Mouse (Mus musculus): ENCODE data around the gene Rasl12. TPM values are rescaled to one million over a fixed set of nuclear protein-coding genes. Genes with fewer than 3 reads are reported as not detected.

Rasl12 gene
- total and polyA plus RNA-seq, 3 experiments: 0.13 TPM; not detected in 2

DNA sequence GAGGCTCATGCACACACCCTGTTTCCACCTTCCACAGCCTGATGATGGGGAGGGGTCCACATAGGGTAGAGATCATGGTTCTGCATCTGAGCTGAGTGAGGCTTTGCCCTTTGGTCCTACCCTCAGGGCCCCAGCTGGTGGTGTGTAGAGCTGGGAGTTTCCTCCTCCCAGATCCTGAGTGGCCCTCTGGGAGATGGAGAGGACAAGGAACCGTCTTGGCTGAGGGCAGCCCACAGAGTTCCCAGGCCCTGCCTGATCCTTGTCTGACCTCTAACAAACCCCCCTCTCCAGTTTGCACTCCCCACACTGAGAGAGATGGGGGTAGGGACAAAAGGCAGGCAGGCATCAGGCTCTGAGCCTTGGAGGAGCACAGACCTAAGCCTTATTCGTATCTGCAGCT is 3.9 kb upstream of the Rasl12 start:
- no peak overlapping the region for H3K4me2 ChIP-seq (ENCODE audit: insufficient read depth, low read depth, poor library complexity, severe bottlenecking)
- no peaks in the 10 kb centered on the region for H3K36me3 ChIP-seq (replicated peaks in 1 of 2; ENCODE audit: control insufficient read depth in 1 of 2, insufficient read depth in 1 of 2, low read length in 1 of 2)
- no peak for DNase-seq (ENCODE audit: extremely low read depth)
- dilution Hi-C loops (cut with MboI; ENCODE audit: extremely low pct_ligation_motif_present, extremely low pct_unique_long_range_greater_than_20kb, low sequenced_read_pairs) (no loop called here), in situ Hi-C loops (cut with MboI; ENCODE audit: low pct_ligation_motif_present, low pct_unique_long_range_greater_than_20kb, low sequenced_read_pairs) (no loop called here)
- no peak overlapping the region for H3K27ac ChIP-seq (ENCODE audit: insufficient read depth, low read depth)
- H3K9me3 ChIP-seq (replicated peaks; ENCODE audit: low read length): peaks cover 4% of the 10 kb centered on the region
- peaks cover 7% of the 10 kb centered on the region for H3K27me3 ChIP-seq (replicated peaks)
- no peaks in the 10 kb centered on the region for H3K79me2 ChIP-seq (replicated peaks; ENCODE audit: control insufficient read depth, extremely low read depth, insufficient read depth, poor library complexity, severe bottlenecking)
- no peak overlapping the region for H3K9ac ChIP-seq (ENCODE audit: insufficient read depth, low read depth)
- no peak for TF ChIP-seq RAD21 (IDR thresholded peaks at IDR 0.05; ENCODE audit: low read depth, low read length)
- no peak for TF ChIP-seq CTCF (conservative IDR thresholded peaks at IDR 0.05 in 1 of 2, IDR thresholded peaks at IDR 0.05 in 1 of 2; ENCODE audit: low read depth in 2 of 2, low read length in 2 of 2)
- TF ChIP-seq POLR2A (IDR thresholded peaks at IDR 0.05; ENCODE audit: low read depth, low read length): no peak
- no peak for TF ChIP-seq EP300 (IDR thresholded peaks at IDR 0.05; ENCODE audit: low read length)
- TF ChIP-seq CHD2 (IDR thresholded peaks at IDR 0.05; ENCODE audit: low read length): no peak
- no peak for TF ChIP-seq PAX5 (IDR thresholded peaks at IDR 0.05; ENCODE audit: low read length)
- TF ChIP-seq BHLHE40 (IDR thresholded peaks at IDR 0.05; ENCODE audit: low read depth, low read length): no peak
- TF ChIP-seq SIN3A (IDR thresholded peaks at IDR 0.05; ENCODE audit: low read length): no peak
- TF ChIP-seq MAX (IDR thresholded peaks at IDR 0.05; ENCODE audit: low read length): no peak
- no peak for TF ChIP-seq TCF12 (IDR thresholded peaks at IDR 0.05; ENCODE audit: low read depth, low read length)
- TF ChIP-seq ZKSCAN1 (IDR thresholded peaks at IDR 0.05; ENCODE audit: borderline replicate concordance, low read depth, low read length): no peak
- TF ChIP-seq ZNF384 (IDR thresholded peaks at IDR 0.05; ENCODE audit: low read depth, low read length): no peak
- TF ChIP-seq HCFC1 (IDR thresholded peaks at IDR 0.05; ENCODE audit: low read depth, low read length): no peak
- TF ChIP-seq JUN (IDR thresholded peaks at IDR 0.05; ENCODE audit: insufficient read depth, low read depth, low read length): no peak
- no peak for TF ChIP-seq E2F4 (IDR thresholded peaks at IDR 0.05; ENCODE audit: insufficient replicate concordance, low read depth, low read length)
- no peak for TF ChIP-seq UBTF (IDR thresholded peaks at IDR 0.05; ENCODE audit: low read depth, low read length)
- no peak for TF ChIP-seq KAT2A (IDR thresholded peaks at IDR 0.05; ENCODE audit: insufficient replicate concordance, low read length)
- no peak for TF ChIP-seq TBP (conservative IDR thresholded peaks at IDR 0.05; ENCODE audit: low read depth, low read length)
- TF ChIP-seq USF2 (conservative IDR thresholded peaks at IDR 0.05; ENCODE audit: low read depth, low read length): no peak
- TF ChIP-seq USF1 (IDR thresholded peaks at IDR 0.05; ENCODE audit: low read depth, low read length): no peak
- peaks cover 0 to 12% of the 10 kb centered on the region in 2 experiments; a peak in 3 of 4 replicates for H3K4me1 ChIP-seq (ENCODE audit: control insufficient read depth in 1 of 2, insufficient read depth in 2 of 2)
- H3K4me3 ChIP-seq (replicated peaks in 1 of 3; ENCODE audit: low read depth in 2 of 3, low read length in 2 of 3, poor library complexity in 1 of 3): no peak overlapping the region

GRCm38 (mm10) chr9:65399934-65400333 is 1.6 kb downstream of the Rasl12 start:
- Histone ChIP-seq H3K79me2 (replicated peaks; ENCODE audit: control insufficient read depth, extremely low read depth, insufficient read depth, poor library complexity, severe bottlenecking) (no peaks in the 10 kb centered on the region), H3K9me3 (replicated peaks; ENCODE audit: low read length) (no peaks in the 10 kb centered on the region), H3K36me3 (replicated peaks in 1 of 2; ENCODE audit: control insufficient read depth in 1 of 2, insufficient read depth in 1 of 2, low read length in 1 of 2) (no peaks in the 10 kb centered on the region), H3K9ac (ENCODE audit: insufficient read depth, low read depth) (no peak overlapping the region), H3K27me3 (replicated peaks) (peaks cover 7% of the 10 kb centered on the region), H3K4me3 (replicated peaks in 1 of 3; ENCODE audit: low read depth in 2 of 3, low read length in 2 of 3, poor library complexity in 1 of 3) (no peak overlapping the region), H3K27ac (ENCODE audit: insufficient read depth, low read depth) (no peak overlapping the region), H3K4me1 (ENCODE audit: control insufficient read depth in 1 of 2, insufficient read depth in 2 of 2) (peaks cover 0 to 6% of the 10 kb centered on the region in 2 experiments; a peak in 1 of 4 replicates), H3K4me2 (ENCODE audit: insufficient read depth, low read depth, poor library complexity, severe bottlenecking) (no peak overlapping the region)
- dilution Hi-C loops (cut with MboI; ENCODE audit: extremely low pct_ligation_motif_present, extremely low pct_unique_long_range_greater_than_20kb, low sequenced_read_pairs): no loop called here
- DNase-seq (ENCODE audit: extremely low read depth): no peak
- TF ChIP-seq RAD21 (IDR thresholded peaks at IDR 0.05; ENCODE audit: low read depth, low read length) (no peak), ZMIZ1 (IDR thresholded peaks at IDR 0.05; ENCODE audit: low read depth, low read length) (no peak), USF2 (conservative IDR thresholded peaks at IDR 0.05; ENCODE audit: low read depth, low read length) (no peak), MAX (IDR thresholded peaks at IDR 0.05; ENCODE audit: low read length) (no peak), UBTF (IDR thresholded peaks at IDR 0.05; ENCODE audit: low read depth, low read length) (no peak), SMC3 (IDR thresholded peaks at IDR 0.05; ENCODE audit: low read depth, low read length) (no peak), MAZ (IDR thresholded peaks at IDR 0.05; ENCODE audit: low read depth, low read length) (no peak), ELF1 (IDR thresholded peaks at IDR 0.05; ENCODE audit: low read depth, low read length) (no peak), PAX5 (IDR thresholded peaks at IDR 0.05; ENCODE audit: low read length) (no peak), CTCF (conservative IDR thresholded peaks at IDR 0.05 in 1 of 2, IDR thresholded peaks at IDR 0.05 in 1 of 2; ENCODE audit: low read depth in 2 of 2, low read length in 2 of 2) (no peak)
- in situ Hi-C loops (cut with MboI; ENCODE audit: low pct_ligation_motif_present, low pct_unique_long_range_greater_than_20kb, low sequenced_read_pairs): no loop called here

All from CH12.LX (cell line).